Mouse (Mus musculus): ENCODE results near the gene Kcnd2.

Kcnd2 gene

DNA sequence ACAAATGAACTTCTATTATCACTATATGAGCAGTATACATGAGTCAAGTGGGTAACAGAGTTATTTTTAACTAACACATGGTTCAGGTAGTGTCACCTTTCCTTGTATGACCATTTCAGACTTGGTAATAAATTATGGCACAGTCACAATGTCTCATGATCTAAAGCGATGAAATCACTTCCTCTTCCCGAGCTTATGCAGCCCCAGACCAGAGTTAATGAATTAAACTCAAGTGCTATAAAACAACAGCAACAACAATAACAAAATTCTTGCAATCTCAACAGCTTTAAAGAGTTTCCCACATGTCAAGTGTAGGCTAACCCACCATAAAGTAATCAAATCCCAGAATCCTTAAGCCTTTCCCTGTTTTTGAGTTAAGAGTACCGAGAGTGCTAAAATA is 198.4 kb downstream of the Kcnd2 start:
- intact Hi-C loops (cut with DNase I), result no loop called here

DNA sequence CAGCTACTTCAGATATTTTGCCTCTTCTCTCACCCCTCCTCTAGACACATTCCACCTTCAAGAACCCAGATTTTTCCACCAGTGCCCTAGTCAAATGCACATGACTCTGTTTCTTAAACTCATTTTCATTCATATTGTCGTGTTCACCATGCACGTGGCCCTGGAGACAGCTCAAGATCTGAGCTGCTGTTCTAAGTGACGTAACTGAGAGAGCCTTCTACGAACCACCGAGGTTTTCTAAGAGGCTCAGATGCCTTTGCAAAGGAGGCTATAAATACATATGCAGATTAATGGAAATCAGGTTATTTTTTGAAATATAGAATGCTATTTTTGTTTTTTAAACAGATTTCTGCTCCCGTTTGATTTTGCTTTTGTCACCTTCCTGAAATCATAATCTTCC is 202.9 kb downstream of the Kcnd2 start:
- intact Hi-C loops (cut with DNase I), result no loop called here

DNA sequence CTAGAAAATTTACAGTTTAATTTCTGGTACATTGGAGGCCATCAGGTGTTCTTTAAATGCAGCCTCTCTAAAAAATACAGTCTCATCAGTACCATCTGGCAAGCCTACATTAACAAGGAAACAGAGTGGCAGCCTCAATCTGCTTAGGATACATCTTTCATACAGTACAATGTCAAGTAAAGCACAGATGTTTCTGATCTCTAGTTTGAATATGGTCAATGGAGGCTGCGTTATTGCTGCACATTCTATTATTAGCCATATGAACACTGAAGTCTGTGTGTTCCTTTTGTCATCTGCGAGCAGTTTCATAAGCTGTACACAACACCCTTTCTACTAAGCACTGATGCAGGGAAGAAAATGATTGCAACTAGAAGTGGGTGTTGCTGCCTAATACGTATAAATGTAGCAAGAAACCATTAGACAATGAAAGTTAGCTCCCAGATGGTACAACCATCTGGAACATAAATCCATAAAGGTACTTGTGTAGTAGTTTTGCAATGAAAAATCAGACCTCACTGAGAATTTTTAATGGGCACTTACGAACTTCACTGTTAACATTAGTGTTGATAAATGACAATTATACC is 209.0 kb downstream of the Kcnd2 start:
- intact Hi-C loops (cut with DNase I), result no loop called here

DNA sequence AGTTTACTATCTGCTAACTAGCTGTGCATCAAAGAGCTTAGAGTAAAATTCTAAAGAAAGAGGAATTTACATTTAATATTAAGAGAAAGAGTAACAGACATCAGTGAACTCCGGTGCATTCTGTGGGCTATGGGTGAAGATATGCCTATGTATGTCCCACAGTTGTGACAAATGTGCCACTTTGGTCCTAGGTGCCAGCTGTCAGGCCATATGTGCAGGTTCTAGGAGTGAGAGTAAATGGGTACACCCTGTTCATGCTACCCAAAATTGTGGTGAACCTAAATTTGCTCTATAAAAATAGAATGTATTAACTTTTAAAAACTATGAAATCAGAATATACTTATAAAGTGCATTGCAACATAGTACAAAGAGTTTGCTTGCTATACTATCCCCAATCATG is 215.8 kb downstream of the Kcnd2 start:
- intact Hi-C loops (cut with DNase I), result no loop called here

DNA sequence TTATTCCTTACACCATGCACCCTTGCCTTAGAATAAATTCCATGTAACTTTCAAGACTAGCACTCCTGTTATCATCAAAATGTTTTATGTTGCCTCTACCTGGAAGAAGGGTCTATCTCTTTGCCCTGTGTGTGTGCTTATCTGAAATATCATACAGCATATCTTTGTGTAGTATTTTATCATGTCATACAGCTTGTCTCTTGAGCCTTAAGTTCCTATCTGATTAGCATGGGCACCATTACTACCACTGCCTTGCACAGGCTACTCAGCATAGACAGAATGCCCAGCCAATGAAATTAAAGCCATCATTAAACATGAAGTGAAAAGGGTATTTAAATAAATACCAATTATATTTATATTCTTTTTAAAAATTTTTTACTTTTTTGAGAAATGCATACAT is 249.4 kb downstream of the Kcnd2 start:
- intact Hi-C loops (cut with DNase I), result no loop called here

DNA sequence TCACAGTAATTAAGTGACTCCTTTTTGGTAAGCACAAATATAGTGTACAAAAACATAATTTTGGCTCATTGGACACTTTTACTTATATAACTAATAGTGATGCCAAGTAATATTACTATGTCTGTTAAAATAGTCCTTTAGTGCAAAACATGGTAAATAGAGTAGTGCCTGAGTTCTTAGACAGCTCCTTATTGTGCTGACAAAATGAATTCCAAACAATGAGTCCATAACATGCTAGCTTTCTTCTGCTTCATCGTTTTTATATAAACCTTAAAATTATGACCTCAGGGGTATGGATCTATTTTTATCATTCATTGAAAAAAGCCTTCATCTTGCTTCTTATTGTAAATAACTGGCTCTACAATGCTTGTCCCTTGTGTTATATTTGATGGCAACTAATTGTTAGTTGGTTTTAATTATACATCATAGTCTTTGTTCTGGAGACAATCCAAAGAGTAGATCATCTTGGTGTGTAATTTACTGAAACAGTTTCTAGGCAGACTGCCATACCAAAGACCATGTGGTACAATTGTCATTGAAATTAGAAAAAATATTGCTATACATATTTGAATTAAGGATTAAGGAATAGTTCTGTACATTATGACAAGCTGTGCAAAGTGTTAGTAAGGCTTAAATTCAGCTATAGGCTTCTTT is 256.7 kb downstream of the Kcnd2 start:
- intact Hi-C loops (cut with DNase I), result no loop called here

DNA sequence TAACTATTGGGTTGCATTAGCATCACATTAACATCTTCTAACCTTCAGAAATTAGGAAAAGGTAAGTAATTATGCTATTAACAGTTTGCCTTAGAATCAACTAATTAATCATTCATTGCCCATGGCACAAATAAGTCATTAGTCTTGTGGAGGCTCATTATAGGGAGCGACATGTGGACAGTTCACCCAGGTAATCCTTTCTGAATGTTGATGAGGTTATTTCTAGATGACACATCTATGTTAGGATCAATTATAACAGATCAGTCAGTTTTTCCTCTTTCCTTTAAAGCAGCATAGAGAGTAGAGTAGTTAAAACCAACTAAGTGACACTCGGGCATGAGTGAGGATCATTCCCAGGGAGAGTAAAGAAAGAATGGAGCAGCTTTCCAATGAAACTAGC is 267.4 kb downstream of the Kcnd2 start:
- intact Hi-C loops (cut with DNase I), result no loop called here

DNA sequence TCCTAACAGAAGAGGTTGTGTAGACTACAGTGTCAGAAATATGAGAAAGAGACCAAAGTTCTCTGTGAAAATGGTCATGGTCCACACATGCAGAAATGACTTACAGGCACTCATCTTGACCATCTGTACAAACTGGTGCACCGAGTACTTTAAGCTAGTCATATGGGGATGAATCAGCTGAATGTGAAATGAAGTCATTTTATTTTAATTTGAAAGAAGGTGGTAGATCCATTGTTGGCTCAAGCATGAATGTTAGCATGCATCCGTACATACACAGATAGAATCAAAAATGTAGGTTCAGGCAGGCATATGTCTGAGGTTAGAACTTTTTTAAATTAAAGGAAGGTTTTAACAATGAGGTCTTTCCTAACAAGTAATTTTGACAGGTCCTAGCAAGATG is 273.2 kb downstream of the Kcnd2 start:
- intact Hi-C loops (cut with DNase I), result no loop called here

DNA sequence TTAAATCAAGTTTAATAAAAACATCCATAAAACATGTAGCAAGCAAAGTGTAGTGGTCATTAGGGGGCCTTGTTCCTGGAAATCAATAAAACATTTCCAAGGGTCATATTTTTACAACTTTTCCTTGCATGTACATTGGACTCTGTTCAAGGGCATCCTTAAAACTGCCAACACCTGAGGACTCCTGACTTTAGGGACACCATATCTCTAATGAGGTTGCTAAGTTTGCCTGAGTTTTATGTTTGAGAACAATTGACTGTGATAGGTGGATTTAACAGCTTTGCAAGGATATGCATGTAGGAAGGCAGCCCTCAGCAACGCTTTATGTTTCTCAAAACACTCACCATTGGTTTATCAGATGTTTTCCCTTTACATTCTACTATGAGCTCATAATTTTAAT is 287.6 kb downstream of the Kcnd2 start:
- intact Hi-C loops (cut with DNase I), result no loop called here

DNA sequence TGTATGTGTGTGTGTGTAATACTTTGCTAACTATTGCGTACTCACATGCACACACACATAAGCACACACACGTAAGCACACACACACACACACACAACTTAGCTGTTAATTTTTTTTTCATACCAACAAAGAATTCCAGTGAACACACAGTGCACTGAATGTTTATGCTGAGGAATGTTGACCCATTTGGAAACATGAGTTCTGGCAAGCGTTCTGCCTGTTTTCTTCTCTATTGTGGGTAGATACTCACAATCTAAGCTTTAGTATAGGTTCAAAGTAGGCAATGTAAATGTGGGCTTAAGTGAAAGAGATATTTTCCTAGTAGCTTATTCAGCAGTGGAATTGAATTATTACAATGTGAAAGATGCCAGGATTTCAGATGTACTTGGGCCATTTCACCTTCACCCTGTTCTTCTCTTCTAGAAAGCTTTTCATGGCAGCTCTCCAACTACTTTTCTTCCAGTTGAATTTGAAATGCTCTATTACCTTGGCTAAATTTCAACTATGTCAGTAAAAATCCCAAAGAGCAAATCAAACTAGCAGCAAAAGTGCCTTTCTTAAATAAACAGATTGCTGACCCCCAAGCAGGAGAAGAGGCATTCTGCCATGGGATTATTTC is 295.4 kb downstream of the Kcnd2 start:
- intact Hi-C loops (cut with DNase I), result no loop called here

DNA sequence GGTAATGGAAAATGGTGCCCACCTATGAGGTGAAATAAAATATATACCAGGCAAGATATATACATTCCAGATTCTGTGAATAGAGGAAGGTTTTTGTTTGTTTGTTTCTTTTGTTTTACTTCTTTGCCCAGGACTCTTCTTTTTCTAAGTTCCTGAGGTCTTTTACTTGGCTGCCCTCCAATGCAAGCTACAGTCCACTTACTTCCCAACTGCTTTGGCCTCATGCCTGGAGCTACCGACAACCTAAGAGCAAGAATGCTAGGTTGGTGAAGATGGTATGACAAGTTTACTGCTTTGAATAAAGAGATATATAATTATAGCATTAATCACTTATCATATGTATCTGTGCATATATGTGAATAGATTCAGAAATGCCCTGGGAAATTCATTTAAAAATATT is 305.0 kb downstream of the Kcnd2 start:
- intact Hi-C loops (cut with DNase I), result no loop called here

DNA sequence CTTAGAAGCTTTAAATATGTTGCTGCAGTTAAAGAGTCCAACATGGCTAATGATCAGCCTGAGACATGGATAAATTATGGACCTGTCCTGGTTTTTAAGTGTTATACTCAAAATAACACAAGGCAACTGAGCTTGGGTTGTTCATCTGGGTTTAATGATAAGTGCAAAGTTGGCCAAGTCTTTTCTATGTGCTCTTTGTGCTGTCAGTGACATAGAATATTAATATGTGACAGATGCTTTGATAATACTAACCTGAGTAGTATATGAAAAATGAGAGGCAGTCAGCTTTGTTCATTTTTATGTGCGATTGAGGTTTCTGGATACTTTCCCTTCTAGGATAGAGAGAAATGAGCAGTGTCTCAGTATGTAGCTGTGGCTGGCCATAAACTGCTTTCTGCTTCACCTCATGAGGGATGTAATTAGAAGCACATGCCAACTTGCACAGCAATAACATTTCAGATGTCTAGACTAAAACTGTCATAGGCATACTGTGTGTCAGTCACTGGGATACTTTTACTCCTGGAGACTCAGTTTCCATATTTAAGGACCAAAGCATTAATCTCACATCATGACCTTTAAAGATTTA is 312.3 kb downstream of the Kcnd2 start:
- intact Hi-C loops (cut with DNase I), result no loop called here

DNA sequence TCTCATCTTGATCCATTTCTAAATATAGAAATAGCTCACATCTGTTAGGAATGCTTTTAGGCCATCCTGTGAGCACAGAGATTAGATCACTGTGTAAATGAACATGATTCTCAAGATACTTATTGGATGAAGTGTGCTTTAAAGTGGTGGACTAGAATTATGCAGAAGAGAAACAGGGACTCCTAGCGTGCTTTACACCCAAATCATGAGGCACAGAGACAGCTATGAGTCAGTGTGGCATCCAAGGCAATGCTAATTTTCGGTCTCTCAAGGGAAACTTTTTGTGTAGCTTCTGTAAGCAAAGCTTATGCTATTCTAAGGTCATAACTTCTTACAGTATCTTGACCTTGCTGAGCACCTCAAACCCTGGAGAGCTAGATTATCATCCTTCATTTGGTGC is 318.7 kb downstream of the Kcnd2 start:
- intact Hi-C loops (cut with DNase I), result loop anchor here (5.0 kb wide), 2 partner anchors 317 to 692 kb away; partner anchors contain the start of gene Kcnd2

DNA sequence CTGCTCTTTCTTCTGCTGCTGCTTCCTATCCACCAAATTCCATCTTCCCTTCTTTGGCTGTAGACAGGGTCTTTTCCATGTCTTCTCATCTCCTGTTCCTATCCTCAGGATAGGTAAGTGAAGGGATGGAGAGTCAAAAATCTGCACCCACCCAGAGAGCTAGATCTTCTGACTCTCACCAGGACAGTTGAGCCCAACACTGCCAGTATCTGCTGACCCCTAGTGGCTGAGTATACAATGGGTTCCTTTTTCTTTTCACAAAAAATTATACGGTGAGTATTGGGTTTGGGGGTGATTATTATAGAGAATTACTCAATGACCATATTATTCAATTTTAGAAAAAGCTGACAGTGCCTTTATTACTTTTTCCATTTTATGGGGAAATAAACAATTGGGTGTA is 319.5 kb downstream of the Kcnd2 start:
- intact Hi-C loops (cut with DNase I), result loop anchor here (5.0 kb wide), 2 partner anchors 318 to 693 kb away; partner anchors contain the start of gene Kcnd2

DNA sequence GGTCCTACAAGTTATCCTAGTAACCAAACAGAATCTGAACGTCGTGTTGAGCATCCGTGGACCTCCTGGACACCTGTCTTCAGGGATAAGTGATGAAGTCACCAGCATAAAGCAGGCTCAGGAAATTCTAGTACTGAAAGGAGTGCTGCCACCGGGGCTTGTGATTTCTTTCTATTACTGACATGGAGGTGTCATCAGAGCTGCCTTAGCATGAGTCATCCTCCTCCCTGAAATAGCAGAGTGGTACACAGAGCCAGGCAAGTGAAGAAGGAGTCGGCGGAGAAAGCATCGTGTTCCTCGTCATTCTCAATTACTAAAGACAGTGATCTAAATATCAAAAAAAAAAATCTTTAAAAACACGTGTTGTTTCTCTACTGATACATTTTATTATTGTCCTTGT is 336.2 kb downstream of the Kcnd2 start:
- intact Hi-C loops (cut with DNase I), result no loop called here

DNA sequence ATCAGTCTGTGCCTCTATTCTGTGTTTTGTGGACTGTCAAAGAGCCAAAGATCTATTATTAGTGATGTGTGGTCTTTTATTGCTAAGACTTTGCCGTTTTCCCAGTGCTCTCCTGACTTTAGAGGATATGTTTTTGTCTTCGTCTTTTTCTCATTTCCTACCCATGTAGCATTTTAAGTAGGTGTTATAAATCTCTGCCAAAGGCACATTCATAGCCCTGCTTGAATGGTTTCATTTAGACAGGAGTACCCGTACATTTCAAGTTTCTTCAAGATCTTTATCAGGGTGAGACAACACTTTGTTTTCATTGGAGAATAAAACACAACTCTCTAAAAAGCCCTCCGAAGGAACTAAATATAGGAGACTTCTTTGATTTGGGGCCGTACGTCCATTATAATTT is 355.7 kb downstream of the Kcnd2 start:
- intact Hi-C loops (cut with DNase I), result no loop called here

DNA sequence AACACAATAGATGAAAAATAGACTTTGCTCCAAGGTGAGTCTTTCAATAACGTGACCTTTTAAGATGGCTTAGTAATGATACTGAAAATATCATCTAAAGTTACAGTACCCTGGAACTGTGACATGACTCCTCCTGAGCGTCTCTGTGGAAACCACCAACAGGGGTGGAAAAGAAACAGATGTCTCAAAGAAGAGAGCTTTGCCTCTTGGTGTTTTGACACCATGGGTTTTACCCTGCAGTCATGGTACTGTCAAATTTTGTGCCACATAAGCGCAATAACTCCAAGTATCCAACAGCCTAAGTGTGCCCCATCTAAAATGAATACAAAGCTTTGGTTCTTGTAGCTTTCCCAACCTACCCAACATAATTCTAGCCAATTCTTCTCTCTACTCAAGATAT is 374.9 kb downstream of the Kcnd2 start:
- intact Hi-C loops (cut with DNase I), result no loop called here

DNA sequence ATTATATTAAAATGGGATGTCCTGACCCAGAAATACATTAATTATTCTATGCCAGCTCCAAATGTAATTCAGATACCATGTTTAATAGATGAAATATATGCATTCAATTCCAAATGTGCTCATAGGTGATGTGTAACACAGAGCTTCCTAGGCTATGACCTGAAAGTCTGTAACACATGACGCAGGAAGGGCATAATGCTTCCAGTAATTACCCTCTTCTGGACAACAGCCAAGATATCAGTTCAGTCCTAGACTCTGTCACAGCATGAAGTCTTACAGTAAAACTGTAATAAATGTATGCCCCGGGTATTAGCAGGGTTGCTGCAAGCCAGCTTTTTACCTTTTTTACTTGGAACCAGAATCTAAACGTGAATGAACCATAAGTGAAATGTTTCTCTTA is 382.1 kb downstream of the Kcnd2 start:
- intact Hi-C loops (cut with DNase I), result no loop called here

DNA sequence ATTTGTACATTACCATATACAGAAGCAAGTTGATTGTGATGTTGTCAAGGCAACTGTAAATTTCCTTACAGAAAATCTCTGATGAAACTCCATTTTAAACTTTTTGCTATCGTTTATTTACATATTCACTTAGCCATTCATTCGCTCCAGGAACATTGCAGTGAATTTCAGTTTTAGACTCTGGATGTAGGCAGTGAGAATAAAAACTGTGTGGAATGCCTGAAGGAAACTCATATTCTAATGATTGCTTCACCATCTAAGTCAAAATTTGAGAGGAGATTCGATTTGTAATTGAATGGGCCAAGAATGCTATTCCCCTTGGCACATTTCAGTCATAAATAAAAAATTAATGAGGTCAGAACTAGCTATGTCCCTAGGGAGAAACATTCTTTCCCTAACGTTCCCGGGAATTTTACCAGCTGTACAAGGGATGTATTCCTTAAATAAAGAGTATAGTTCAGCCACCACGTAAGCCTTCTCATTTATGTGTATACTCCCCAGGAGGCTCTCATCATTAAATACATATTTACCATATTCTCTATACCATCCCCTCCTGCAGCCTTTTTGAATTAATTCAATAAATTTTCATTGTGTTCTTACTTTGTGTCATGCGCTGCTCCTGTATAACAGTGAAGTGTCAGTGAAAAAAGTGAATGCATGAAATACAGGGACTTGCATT is 394.2 kb downstream of the Kcnd2 start:
- intact Hi-C loops (cut with DNase I), result no loop called here

DNA sequence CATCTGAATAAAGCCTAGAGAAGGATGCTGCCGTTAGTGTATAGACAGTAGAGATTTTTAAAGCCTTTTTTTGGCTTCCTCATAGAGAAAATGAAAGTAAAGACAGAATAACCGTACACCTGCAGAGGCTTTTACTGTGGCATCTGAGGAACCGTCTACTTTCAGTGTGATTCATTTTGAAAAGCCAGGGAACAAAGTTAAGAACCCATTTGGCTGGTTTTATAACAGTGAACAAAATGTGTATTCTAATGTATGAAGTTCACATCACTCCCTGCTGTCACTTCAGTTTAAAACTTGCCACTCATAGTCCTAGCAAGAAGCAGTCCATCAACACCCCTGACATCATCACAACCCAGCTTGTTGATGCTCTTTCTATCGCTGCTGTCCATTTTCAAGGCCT is 414.7 kb downstream of the Kcnd2 start:
- intact Hi-C loops (cut with DNase I), result no loop called here

DNA sequence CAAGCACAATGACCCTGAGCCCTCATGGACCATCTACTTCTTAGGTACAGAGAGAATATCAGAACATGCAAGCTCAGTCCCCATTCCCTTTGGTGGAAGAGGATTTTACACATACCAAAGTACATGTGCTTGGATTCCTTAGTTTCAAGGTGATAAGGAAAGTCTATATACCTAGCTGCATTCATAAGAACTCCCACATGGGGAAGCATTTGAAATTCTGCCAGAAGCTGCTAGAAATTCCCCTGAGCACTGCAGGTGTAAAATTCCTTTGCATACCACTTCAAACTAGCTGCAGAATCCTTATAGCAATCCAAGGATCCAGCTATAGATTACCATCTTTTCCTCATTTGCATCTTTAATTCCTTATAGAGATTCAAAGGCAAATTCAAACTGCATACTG is 440.4 kb downstream of the Kcnd2 start:
- intact Hi-C loops (cut with DNase I), result no loop called here

DNA sequence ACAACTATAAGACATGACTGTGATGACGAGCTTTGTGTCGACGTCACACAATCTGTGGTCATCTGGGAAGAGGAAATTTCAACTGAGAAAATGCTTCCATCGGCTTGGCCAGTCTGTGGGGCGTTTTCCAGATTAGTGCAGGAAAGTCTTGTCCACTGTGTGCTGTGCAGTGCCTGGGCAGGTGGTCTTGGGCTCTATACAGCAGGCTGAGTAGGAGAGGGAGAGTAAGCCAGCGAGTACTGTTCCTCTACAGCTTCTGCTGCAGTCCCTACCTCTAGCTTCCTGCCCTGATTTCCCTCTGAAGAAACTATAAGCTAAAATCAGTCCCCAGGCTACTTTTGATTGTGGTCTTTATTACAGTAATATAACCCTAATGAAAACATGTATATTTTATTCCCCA is 448.8 kb downstream of the Kcnd2 start:
- intact Hi-C loops (cut with DNase I), result no loop called here
